Mouse (Mus musculus): Measurements from ENCODE around the gene Olfr2. TPM values are rescaled to one million over a fixed set of nuclear protein-coding genes. Genes with fewer than 3 reads are reported as not detected.

Olfr2 gene
- polyA plus RNA-seq (2012; rRNA removed) = not detected in 2 replicates

- no peak within 1 kb of the TSS for H3K4me3 ChIP-seq (ENCODE audit: control insufficient read depth, insufficient read depth, low read length)
- H3K27ac ChIP-seq (ENCODE audit: control insufficient read depth, insufficient read depth, low read length) = no peak within 1 kb of the TSS
- no peaks in the 10 kb centered on the region for H3K27me3 ChIP-seq (ENCODE audit: control insufficient read depth, insufficient read depth, low read length)
- DNase-seq = no peak
- 67% methylated on average over 1 of the region's 1 CpGs for WGBS
- no peaks in the 10 kb centered on the region for H3K4me1 ChIP-seq (replicated peaks; ENCODE audit: control insufficient read depth, insufficient read depth, low read length)
- H3K36me3 ChIP-seq (ENCODE audit: control insufficient read depth, insufficient read depth, low read length) = no peaks in the 10 kb centered on the region
- TF ChIP-seq CTCF (IDR thresholded peaks at IDR 0.05; ENCODE audit: borderline replicate concordance, control insufficient read depth, extremely low read depth, insufficient read depth, low read length, poor library complexity) = no peak
- no peak for TF ChIP-seq POLR2A (IDR thresholded peaks at IDR 0.05; ENCODE audit: control insufficient read depth, extremely low read depth, insufficient read depth, low read length, poor library complexity)
These were observed at the start of gene Olfr2 for GRCm38 (mm10) chr7:107005972-107006371. Gene Olfr2, minus strand, starts transcription at chr7:107006072.

- Histone ChIP-seq H3K27ac (ENCODE audit: control insufficient read depth, insufficient read depth, low read length) (no peak overlapping the region), H3K4me3 (ENCODE audit: control insufficient read depth, insufficient read depth, low read length) (no peak overlapping the region), H3K4me1 (replicated peaks; ENCODE audit: control insufficient read depth, insufficient read depth, low read length) (no peaks in the 10 kb centered on the region), H3K36me3 (ENCODE audit: control insufficient read depth, insufficient read depth, low read length) (no peaks in the 10 kb centered on the region), H3K27me3 (ENCODE audit: control insufficient read depth, insufficient read depth, low read length) (no peaks in the 10 kb centered on the region)
- TF ChIP-seq POLR2A (IDR thresholded peaks at IDR 0.05; ENCODE audit: control insufficient read depth, extremely low read depth, insufficient read depth, low read length, poor library complexity) = no peak
- no peak for TF ChIP-seq CTCF (IDR thresholded peaks at IDR 0.05; ENCODE audit: borderline replicate concordance, control insufficient read depth, extremely low read depth, insufficient read depth, low read length, poor library complexity)
- WGBS = 49% methylated on average over 3 of the region's 3 CpGs
- DNase-seq = no peak
These were observed 41.7 kb upstream of the Olfr2 start for GRCm38 (mm10) chr7:107047578-107047977.

GRCm38 (mm10) chr7:107045833-107046232 lies 40.0 kb upstream of the Olfr2 start:
- TF ChIP-seq POLR2A (IDR thresholded peaks at IDR 0.05; ENCODE audit: control insufficient read depth, extremely low read depth, insufficient read depth, low read length, poor library complexity) = no peak
- no peak for TF ChIP-seq CTCF (IDR thresholded peaks at IDR 0.05; ENCODE audit: borderline replicate concordance, control insufficient read depth, extremely low read depth, insufficient read depth, low read length, poor library complexity)
- Histone ChIP-seq H3K36me3 (ENCODE audit: control insufficient read depth, insufficient read depth, low read length) (no peaks in the 10 kb centered on the region), H3K27ac (ENCODE audit: control insufficient read depth, insufficient read depth, low read length) (no peak overlapping the region), H3K4me3 (ENCODE audit: control insufficient read depth, insufficient read depth, low read length) (no peak overlapping the region), H3K4me1 (replicated peaks; ENCODE audit: control insufficient read depth, insufficient read depth, low read length) (no peaks in the 10 kb centered on the region), H3K27me3 (ENCODE audit: control insufficient read depth, insufficient read depth, low read length) (no peaks in the 10 kb centered on the region)
- DNase-seq = peak; percentile 21
- WGBS = 2% methylated on average over 5 of the region's 5 CpGs

- no peak overlapping the region for H3K4me3 ChIP-seq (ENCODE audit: control insufficient read depth, insufficient read depth, low read length)
- no peaks in the 10 kb centered on the region for H3K4me1 ChIP-seq (replicated peaks; ENCODE audit: control insufficient read depth, insufficient read depth, low read length)
- no peaks in the 10 kb centered on the region for H3K27me3 ChIP-seq (ENCODE audit: control insufficient read depth, insufficient read depth, low read length)
- H3K27ac ChIP-seq (ENCODE audit: control insufficient read depth, insufficient read depth, low read length) = no peak overlapping the region
- no peak for TF ChIP-seq POLR2A (IDR thresholded peaks at IDR 0.05; ENCODE audit: control insufficient read depth, extremely low read depth, insufficient read depth, low read length, poor library complexity)
- no peak for TF ChIP-seq CTCF (IDR thresholded peaks at IDR 0.05; ENCODE audit: borderline replicate concordance, control insufficient read depth, extremely low read depth, insufficient read depth, low read length, poor library complexity)
- DNase-seq = no peak
- WGBS = 26% methylated on average over 1 of the region's 1 CpGs
- no peaks in the 10 kb centered on the region for H3K36me3 ChIP-seq (ENCODE audit: control insufficient read depth, insufficient read depth, low read length)
These were observed 38.5 kb upstream of the Olfr2 start for GRCm38 (mm10) chr7:107044407-107044806.

- no peak overlapping the region for H3K27ac ChIP-seq (ENCODE audit: control insufficient read depth, insufficient read depth, low read length)
- TF ChIP-seq POLR2A (IDR thresholded peaks at IDR 0.05; ENCODE audit: control insufficient read depth, extremely low read depth, insufficient read depth, low read length, poor library complexity) (no peak), CTCF (IDR thresholded peaks at IDR 0.05; ENCODE audit: borderline replicate concordance, control insufficient read depth, extremely low read depth, insufficient read depth, low read length, poor library complexity) (no peak)
- DNase-seq = no peak
- H3K27me3 ChIP-seq (ENCODE audit: control insufficient read depth, insufficient read depth, low read length) = no peaks in the 10 kb centered on the region
- no peak overlapping the region for H3K4me3 ChIP-seq (ENCODE audit: control insufficient read depth, insufficient read depth, low read length)
- 73% methylated on average over 3 of the region's 3 CpGs for WGBS
- no peaks in the 10 kb centered on the region for H3K36me3 ChIP-seq (ENCODE audit: control insufficient read depth, insufficient read depth, low read length)
- no peaks in the 10 kb centered on the region for H3K4me1 ChIP-seq (replicated peaks; ENCODE audit: control insufficient read depth, insufficient read depth, low read length)
These were observed 37.3 kb upstream of the Olfr2 start for GRCm38 (mm10) chr7:107043136-107043535.

- 50% methylated on average over 2 of the region's 2 CpGs for WGBS
- no peak overlapping the region for H3K27ac ChIP-seq (ENCODE audit: control insufficient read depth, insufficient read depth, low read length)
- H3K36me3 ChIP-seq (ENCODE audit: control insufficient read depth, insufficient read depth, low read length) = no peaks in the 10 kb centered on the region
- no peaks in the 10 kb centered on the region for H3K4me1 ChIP-seq (replicated peaks; ENCODE audit: control insufficient read depth, insufficient read depth, low read length)
- no peak overlapping the region for H3K4me3 ChIP-seq (ENCODE audit: control insufficient read depth, insufficient read depth, low read length)
- DNase-seq = no peak
- H3K27me3 ChIP-seq (ENCODE audit: control insufficient read depth, insufficient read depth, low read length) = no peaks in the 10 kb centered on the region
- no peak for TF ChIP-seq POLR2A (IDR thresholded peaks at IDR 0.05; ENCODE audit: control insufficient read depth, extremely low read depth, insufficient read depth, low read length, poor library complexity)
These were observed 34.2 kb upstream of the Olfr2 start for GRCm38 (mm10) chr7:107039934-107040563.

GRCm38 (mm10) chr7:107030874-107031273 lies 25.0 kb upstream of the Olfr2 start, which contains the start of gene Olfr713:
Gene Olfr713, plus strand, starts transcription at chr7:107031174.
- Histone ChIP-seq H3K4me3 (ENCODE audit: control insufficient read depth, insufficient read depth, low read length) (no peak within 1 kb of the TSS), H3K27ac (ENCODE audit: control insufficient read depth, insufficient read depth, low read length) (no peak within 1 kb of the TSS), H3K27me3 (ENCODE audit: control insufficient read depth, insufficient read depth, low read length) (no peaks in the 10 kb centered on the region), H3K36me3 (ENCODE audit: control insufficient read depth, insufficient read depth, low read length) (no peaks in the 10 kb centered on the region), H3K4me1 (replicated peaks; ENCODE audit: control insufficient read depth, insufficient read depth, low read length) (no peaks in the 10 kb centered on the region)
- DNase-seq = no peak
- no peak for TF ChIP-seq POLR2A (IDR thresholded peaks at IDR 0.05; ENCODE audit: control insufficient read depth, extremely low read depth, insufficient read depth, low read length, poor library complexity)
- TF ChIP-seq CTCF (IDR thresholded peaks at IDR 0.05; ENCODE audit: borderline replicate concordance, control insufficient read depth, extremely low read depth, insufficient read depth, low read length, poor library complexity) = no peak
- 100% methylated on average over 1 of the region's 1 CpGs for WGBS

All from thymus, adult 2 months (tissue).